Mouse (Mus musculus) C2C12 (cell line): ENCODE measurements at regions not wholly inside any gene's neighbourhood (a gene's known extent, or its start where the extent isn't known, plus 50 kb on each side); places are given as distances from the start of the nearest gene placed in this dataset.

Experiments used
- H3K27me3 ChIP-seq: one replicate; pipeline ENCODE4 v1.6.1; 2011; ENCODE audit not compliant: control insufficient read depth, insufficient read depth, insufficient read length
- H3K36me3 ChIP-seq: one replicate; pipeline ENCODE4 v1.6.1; 2011; ENCODE audit not compliant: control insufficient read depth, insufficient read depth
- H3K4me3 ChIP-seq: one replicate; pipeline ENCODE4 v1.5.1; 2011; ENCODE audit warnings: mild to moderate bottlenecking, control low read depth; ENCODE audit not compliant: poor library complexity, insufficient read depth, severe bottlenecking
- H3K79me2 ChIP-seq: one replicate; pipeline ENCODE4 v1.6.1; 2011; ENCODE audit not compliant: control insufficient read depth, insufficient read depth
- H3K79me3 ChIP-seq: one replicate; pipeline ENCODE4 v1.6.1; 2011; ENCODE audit warnings: low read depth, control low read depth
- H3ac ChIP-seq: one replicate; pipeline ENCODE3; 2011; ENCODE audit warnings: low read depth; ENCODE audit not compliant: control insufficient read depth, insufficient read length
- CEBPB ChIP-seq: IDR thresholded peaks from one replicate; pipeline ENCODE4 v1.6.1; 2011; ENCODE audit warnings: low read depth, mild to moderate bottlenecking, control low read depth, moderate library complexity
- CTCF ChIP-seq: IDR thresholded peaks from one replicate; pipeline ENCODE4 v1.5.1; 2011; ENCODE audit not compliant: control insufficient read depth, insufficient read depth, insufficient read length
- FOSL1 ChIP-seq: IDR thresholded peaks from one replicate; pipeline ENCODE4 v1.8.0; 2011; ENCODE audit warnings: mild to moderate bottlenecking, low read length; ENCODE audit not compliant: poor library complexity, insufficient read depth, severe bottlenecking
- MAX ChIP-seq: IDR thresholded peaks from one replicate; pipeline ENCODE4 v1.6.1; 2011; ENCODE audit warnings: mild to moderate bottlenecking, control low read depth
- MYOD1 ChIP-seq: IDR thresholded peaks from one replicate; pipeline ENCODE4 v1.6.1; 2011; ENCODE audit warnings: low read depth; ENCODE audit not compliant: control insufficient read depth, insufficient read length
- MYOG ChIP-seq: IDR thresholded peaks from one replicate; pipeline ENCODE4 v1.6.1; 2011; ENCODE audit not compliant: control insufficient read depth, insufficient read length; ENCODE audit errors: extremely low read depth
- USF1 ChIP-seq: IDR thresholded peaks from one replicate; pipeline ENCODE4 v1.6.1; 2011; ENCODE audit warnings: low read depth, mild to moderate bottlenecking, control low read depth, moderate library complexity

GRCm38 (mm10) chr15:93650981-93651757 is 55.5 kb upstream of the Prickle1 start:
- Histone ChIP-seq H3K27me3 (no peaks in the 10 kb centered on the region), H3K79me3 (no peaks in the 10 kb centered on the region), H3ac (no peak overlapping the region), H3K36me3 (no peaks in the 10 kb centered on the region), H3K79me2 (no peaks in the 10 kb centered on the region), H3K4me3 (no peak overlapping the region)
- TF ChIP-seq MAX = no peak
- TF ChIP-seq USF1 = no peak
- no peak for TF ChIP-seq CEBPB
- TF ChIP-seq CTCF = no peak
- no peak for TF ChIP-seq MYOG
- TF ChIP-seq FOSL1 = no peak
- TF ChIP-seq MYOD1 = no peak

DNA sequence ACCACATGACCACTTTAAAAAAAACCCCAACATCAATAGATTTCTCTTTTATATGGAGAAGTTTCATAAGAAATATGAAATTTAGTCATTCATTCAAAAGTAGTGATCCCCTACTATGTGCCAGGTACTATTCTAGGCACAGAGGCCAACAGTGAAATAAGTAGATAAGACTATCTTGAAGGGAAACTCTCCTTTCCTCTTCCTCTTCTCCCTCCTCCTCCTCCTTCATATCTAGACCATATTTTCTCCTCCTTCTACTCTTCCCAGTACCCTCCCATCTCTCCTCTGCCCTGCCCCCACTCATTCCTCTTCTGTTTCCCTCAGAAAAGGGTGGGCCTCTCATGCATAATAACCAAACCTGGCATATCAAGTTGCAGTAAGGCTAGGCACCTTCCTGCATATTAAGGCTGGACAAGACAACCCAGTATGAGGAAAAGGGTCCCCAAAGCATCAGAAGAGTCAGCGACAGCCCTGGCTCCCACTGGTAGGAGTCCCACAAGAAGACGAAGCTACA is 54.4 kb upstream of the Prickle1 start:
- Histone ChIP-seq H3K27me3 (no peaks in the 10 kb centered on the region), H3ac (no peak overlapping the region), H3K79me2 (no peaks in the 10 kb centered on the region), H3K4me3 (no peak overlapping the region), H3K79me3 (no peaks in the 10 kb centered on the region), H3K36me3 (no peaks in the 10 kb centered on the region)
- TF ChIP-seq MYOG (no peak), USF1 (no peak), CTCF (no peak), MYOD1 (no peak), CEBPB (no peak), FOSL1 (no peak), MAX (no peak)

DNA sequence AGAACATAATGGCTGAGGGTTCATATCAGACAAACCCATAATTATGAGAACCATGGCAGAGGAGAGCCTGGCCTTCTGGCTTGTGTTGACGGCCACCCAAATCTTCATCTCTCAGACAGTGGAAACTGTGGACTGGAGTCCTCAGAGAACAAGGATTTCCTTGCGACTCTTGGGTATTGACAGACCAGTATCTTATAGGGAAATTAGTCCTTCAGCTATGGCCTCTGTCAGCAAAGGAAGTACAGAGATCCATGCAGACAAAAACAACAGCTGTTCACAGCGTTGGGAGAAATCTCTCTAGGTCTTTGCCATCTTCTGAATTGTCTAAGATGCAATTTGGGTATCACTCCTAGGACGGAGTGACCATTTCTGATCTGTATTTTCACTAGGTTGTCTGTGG is 53.0 kb upstream of the Prickle1 start:
- TF ChIP-seq FOSL1 (no peak), MYOD1 (no peak), MAX (no peak), MYOG (no peak), CEBPB (no peak), USF1 (no peak)
- Histone ChIP-seq H3K27me3 (no peaks in the 10 kb centered on the region), H3K4me3 (no peak overlapping the region), H3K36me3 (no peaks in the 10 kb centered on the region), H3ac (no peak overlapping the region), H3K79me2 (no peaks in the 10 kb centered on the region), H3K79me3 (no peaks in the 10 kb centered on the region)

GRCm38 (mm10) chr15:93646820-93647219 is 51.1 kb upstream of the Prickle1 start:
- Histone ChIP-seq H3K27me3 (no peaks in the 10 kb centered on the region), H3K36me3 (no peaks in the 10 kb centered on the region), H3K79me2 (no peaks in the 10 kb centered on the region), H3K79me3 (no peaks in the 10 kb centered on the region), H3ac (no peak overlapping the region), H3K4me3 (no peak overlapping the region)
- no peak for TF ChIP-seq MYOD1
- TF ChIP-seq CEBPB = no peak
- no peak for TF ChIP-seq FOSL1
- TF ChIP-seq CTCF = no peak
- no peak for TF ChIP-seq MYOG
- TF ChIP-seq USF1 = no peak
- TF ChIP-seq MAX = no peak

DNA sequence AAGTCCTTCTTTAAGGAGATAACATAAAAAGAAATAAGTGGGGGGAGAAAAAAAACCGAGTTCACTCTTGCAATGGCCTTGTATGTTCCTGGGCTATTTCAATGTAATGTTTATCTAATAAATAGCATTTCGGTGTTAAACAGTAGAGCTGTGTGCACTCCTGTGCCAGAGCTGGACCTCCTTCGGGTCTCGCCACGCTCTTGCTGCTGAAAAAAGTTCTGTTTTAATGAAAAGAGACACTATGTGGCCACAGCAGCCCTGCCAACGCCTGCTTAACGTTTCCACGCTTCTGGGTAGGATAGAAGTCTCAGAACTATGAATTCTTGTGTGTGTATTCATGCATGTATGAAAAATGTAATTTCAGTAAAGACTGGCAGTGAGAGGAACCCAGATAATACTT is 50.3 kb upstream of the Prickle1 start:
- no peak overlapping the region for H3K4me3 ChIP-seq
- TF ChIP-seq USF1 = no peak
- TF ChIP-seq MYOG = no peak
- TF ChIP-seq FOSL1 = no peak
- no peak for TF ChIP-seq CTCF
- TF ChIP-seq MAX = no peak
- TF ChIP-seq MYOD1 = no peak
- TF ChIP-seq CEBPB = no peak
- H3K79me3 ChIP-seq = no peaks in the 10 kb centered on the region
- H3ac ChIP-seq = no peak overlapping the region
- no peaks in the 10 kb centered on the region for H3K79me2 ChIP-seq
- H3K36me3 ChIP-seq = no peaks in the 10 kb centered on the region
- no peaks in the 10 kb centered on the region for H3K27me3 ChIP-seq
